Mouse (Mus musculus) kidney, adult 2 months (tissue): ENCODE measurements around the gene Tada3. TPM values are rescaled to one million over a fixed set of nuclear protein-coding genes. Genes with fewer than 3 reads are reported as not detected.

Source experiments
- DNase-seq: peaks from one replicate; pipeline ENCODE4 v3.0.0; 2021
- H3K27ac ChIP-seq: fragments of 200-500 bp; 2 replicates; pipeline ENCODE4 v1.5.1; 2012; ENCODE audit warnings: low read depth, low read length, control low read depth, inconsistent platforms; ENCODE audit not compliant: insufficient read depth
- H3K27me3 ChIP-seq: fragments of 200-500 bp; replicated peaks from 2 replicates; pipeline ENCODE4 v1.6.1; 2012; ENCODE audit warnings: mild to moderate bottlenecking, moderate library complexity, low read length, inconsistent platforms; ENCODE audit not compliant: control insufficient read depth, insufficient read depth
- H3K36me3 ChIP-seq: fragments of 200-500 bp; 2 replicates; pipeline ENCODE4 v1.6.1; 2012; ENCODE audit warnings: mild to moderate bottlenecking, moderate library complexity, low read length, inconsistent platforms; ENCODE audit not compliant: control insufficient read depth, insufficient read depth
- H3K4me1 ChIP-seq: fragments of 200-500 bp; 2 replicates; pipeline ENCODE4 v1.6.1; 2011; ENCODE audit warnings: low read length; ENCODE audit not compliant: control insufficient read depth, insufficient read depth
- H3K4me3 ChIP-seq: fragments of 200-500 bp; 2 replicates; pipeline ENCODE4 v1.5.1; 2011; ENCODE audit warnings: mild to moderate bottlenecking, low read depth, low read length, control low read depth; ENCODE audit not compliant: insufficient read depth
- CTCF ChIP-seq: fragments of 200-500 bp; conservative IDR thresholded peaks from 2 replicates; pipeline ENCODE4 v1.5.1; 2011; ENCODE audit warnings: low read depth, mild to moderate bottlenecking, control low read depth, low read length, moderate library complexity, mixed read lengths; ENCODE audit not compliant: insufficient read depth, insufficient read length
- POLR2A ChIP-seq: fragments of 200-500 bp; IDR thresholded peaks from one replicate; pipeline ENCODE4 v1.6.1; 2011; ENCODE audit warnings: low read depth, low read length, control low read depth
- WGBS: fragments of 180-500 bp; shearing (Covaris S2); methylation state at CpG from one replicate; pipeline ENCODE4 v1.1.7; 2018; 5-methylcytosine and 5-hydroxymethylcytosine counted together
- polyA plus RNA-seq: library from polyadenylated mRNA; depleted of rRNA; stranded (reverse); fragments of >200 nt; gene quantifications from 2 replicates; pipeline ENCODE4 v1.2.3, GENCODE M21; 2012

The Tada3 gene
- polyA plus RNA-seq, 1 experiment = 23.5 TPM

DNA sequence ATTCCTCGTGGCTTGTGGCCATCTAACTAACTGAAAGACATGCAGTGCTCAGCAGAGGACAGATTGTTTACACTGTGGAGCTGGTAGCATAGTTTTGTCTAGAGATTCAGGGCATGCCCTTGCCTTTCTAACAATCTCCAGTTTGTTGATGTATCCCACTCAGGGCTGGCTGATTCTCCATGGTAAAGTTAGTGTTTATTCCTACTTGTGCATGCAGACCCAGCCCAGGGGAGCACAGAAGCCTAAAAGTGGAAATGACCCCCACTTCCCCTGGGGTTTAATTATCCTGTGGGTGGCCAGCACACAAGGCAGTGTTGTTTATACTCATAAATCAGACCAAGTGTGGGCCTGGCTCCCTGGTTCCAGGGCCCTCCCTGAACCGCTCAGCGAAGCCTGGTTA is 8.3 kb upstream of the Tada3 start:
- no peak overlapping the region for H3K27ac ChIP-seq
- H3K4me1 ChIP-seq = peaks cover 6% of the 10 kb centered on the region
- H3K27me3 ChIP-seq = no peaks in the 10 kb centered on the region
- no peak overlapping the region for H3K4me3 ChIP-seq
- WGBS = 58% methylated on average over 3 of the region's 3 CpGs
- DNase-seq = no peak
- no peak for TF ChIP-seq POLR2A
- no peak for TF ChIP-seq CTCF
- peaks cover 13% of the 10 kb centered on the region for H3K36me3 ChIP-seq

DNA sequence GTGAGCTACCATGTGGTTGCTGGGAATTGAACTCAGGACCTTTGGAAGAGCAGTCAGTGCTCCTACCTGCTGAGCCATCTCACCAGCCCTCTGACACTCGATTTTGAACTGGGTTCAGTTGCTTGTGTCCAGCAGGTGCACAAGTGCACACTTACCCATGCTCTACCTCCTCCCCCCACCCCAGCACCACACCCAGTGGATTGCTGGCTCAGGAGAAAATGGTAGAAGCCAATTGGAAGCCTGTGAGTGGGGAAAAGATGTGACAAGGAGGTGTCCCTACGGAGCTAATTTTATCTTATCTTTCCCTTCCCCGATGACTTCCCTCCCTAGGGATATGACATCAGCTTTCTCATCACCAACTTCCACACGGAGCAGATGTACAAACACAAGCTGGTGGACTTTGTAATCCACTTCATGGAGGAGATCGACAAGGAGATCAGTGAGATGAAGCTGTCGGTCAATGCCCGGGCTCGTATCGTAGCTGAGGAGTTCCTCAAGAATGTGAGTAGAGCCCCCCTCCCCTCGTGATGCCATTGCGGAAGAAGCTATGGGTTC is 7.6 kb upstream of the Tada3 start:
- no peak for DNase-seq
- Histone ChIP-seq H3K4me3 (no peak overlapping the region), H3K36me3 (peaks cover 13% of the 10 kb centered on the region), H3K27me3 (no peaks in the 10 kb centered on the region), H3K4me1 (peaks cover 2% of the 10 kb centered on the region; the same call in 1 of the 2 replicates), H3K27ac (no peak overlapping the region)
- WGBS = 78% methylated on average over 11 of the region's 11 CpGs
- TF ChIP-seq CTCF = no peak
- no peak for TF ChIP-seq POLR2A

DNA sequence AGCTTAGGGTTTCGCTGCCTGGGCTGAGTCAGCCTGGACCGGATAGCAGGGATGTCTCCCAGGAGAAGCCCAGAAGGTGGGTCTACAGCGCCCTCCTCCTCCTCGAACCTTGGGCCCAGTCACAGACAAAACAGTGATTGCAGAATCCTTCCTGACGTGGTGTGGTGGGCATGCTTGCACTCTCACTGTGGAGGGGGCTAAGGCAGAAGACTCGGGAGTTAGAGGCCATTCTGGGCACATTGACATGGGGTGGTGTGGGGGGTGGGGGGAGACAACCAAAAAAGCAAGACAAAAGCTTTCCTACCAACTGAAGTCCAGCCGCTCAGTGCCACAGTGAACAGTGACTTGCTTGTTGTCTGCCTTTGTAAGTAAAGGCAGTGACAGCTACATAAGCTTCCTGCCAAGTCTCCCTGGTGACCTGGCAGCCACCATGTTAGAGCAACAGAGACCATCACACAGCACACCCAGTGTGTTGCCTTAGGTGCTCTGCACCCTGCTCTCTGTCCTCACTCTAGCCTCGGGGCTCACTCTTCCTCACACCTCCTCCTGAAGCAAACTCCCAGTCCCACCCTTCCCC is 6.8 kb upstream of the Tada3 start:
- DNase-seq = no peak
- peaks cover 12% of the 10 kb centered on the region for H3K36me3 ChIP-seq
- WGBS = 94% methylated on average over 8 of the region's 8 CpGs
- no peaks in the 10 kb centered on the region for H3K27me3 ChIP-seq
- no peak overlapping the region for H3K4me3 ChIP-seq
- H3K27ac ChIP-seq = no peak overlapping the region
- H3K4me1 ChIP-seq = peaks cover 3% of the 10 kb centered on the region; the same call in 1 of the 2 replicates
- TF ChIP-seq CTCF (no peak), POLR2A (no peak)

DNA sequence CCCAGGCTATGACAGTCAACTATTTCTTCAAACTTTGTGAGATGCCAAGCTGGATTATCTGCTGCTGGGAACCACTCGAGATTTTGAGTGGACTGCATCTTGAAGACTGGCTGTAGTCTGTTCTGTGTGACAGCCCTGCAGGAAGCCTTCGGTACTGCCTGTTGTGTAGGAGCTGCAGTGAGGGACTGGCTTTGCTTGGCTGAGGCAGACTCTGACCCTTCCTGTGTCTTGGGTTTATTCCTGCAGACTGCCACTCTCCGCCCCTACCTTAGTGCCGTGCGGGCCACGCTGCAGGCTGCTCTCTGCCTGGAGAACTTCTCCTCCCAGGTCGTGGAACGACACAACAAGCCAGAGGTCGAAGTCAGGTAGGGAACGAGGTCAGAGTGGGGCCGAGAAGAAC is 2.8 kb upstream of the Tada3 start:
- TF ChIP-seq CTCF (no peak; the same call in 1 of the 2 replicates), POLR2A (no peak)
- H3K27ac ChIP-seq = no peak overlapping the region
- H3K4me1 ChIP-seq = peaks cover 14% of the 10 kb centered on the region
- H3K27me3 ChIP-seq = no peaks in the 10 kb centered on the region
- H3K4me3 ChIP-seq = no peak overlapping the region
- WGBS = 62% methylated on average over 11 of the region's 11 CpGs
- DNase-seq = peak; percentile 58
- H3K36me3 ChIP-seq = peaks cover 5% of the 10 kb centered on the region

DNA sequence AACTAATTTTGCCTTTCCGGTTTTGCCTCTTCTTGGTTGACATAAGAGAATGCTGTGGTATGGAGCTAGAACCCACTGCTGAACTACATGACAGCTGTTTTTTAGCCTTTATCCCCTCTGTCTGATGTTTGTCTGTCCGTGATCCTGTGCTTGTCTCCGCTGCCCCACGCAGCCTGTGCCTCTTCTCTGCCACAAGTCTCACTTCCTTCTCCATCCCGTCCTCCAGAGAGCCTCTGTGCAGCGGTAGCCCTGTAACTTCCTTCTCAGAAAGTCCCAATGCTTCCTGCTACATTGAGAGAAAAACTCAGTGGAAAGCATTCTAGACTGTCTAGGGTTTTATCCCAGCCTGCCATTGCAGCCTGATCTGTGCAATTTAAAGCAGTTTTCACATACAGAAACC is 1.6 kb upstream of the Tada3 start:
- Histone ChIP-seq H3K27me3 (no peaks in the 10 kb centered on the region), H3K4me1 (peaks cover 14% of the 10 kb centered on the region), H3K27ac (no peak overlapping the region), H3K36me3 (peaks cover 4% of the 10 kb centered on the region), H3K4me3 (peak overlapping the region; percentile 3)
- no peak for TF ChIP-seq CTCF
- no peak for TF ChIP-seq POLR2A
- DNase-seq = no peak
- 61% methylated on average over 6 of the region's 6 CpGs for WGBS

DNA sequence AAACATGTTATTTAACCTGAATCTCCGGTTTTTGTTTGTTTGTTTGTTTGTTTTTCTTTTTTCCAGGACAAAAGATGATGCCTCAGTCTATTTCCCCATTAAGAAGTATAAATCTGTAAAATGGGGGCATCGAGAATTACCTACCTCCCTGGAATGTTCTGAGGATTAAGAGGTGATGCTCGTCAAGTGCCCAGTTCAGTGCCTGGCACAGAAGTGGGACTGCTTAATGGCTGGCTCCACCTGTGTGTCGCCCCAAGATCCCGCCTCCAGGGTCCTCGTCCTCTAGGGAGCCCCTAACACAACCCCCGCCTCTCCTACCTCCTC is 549 bp downstream of the Tada3 start:
- peaks cover 14% of the 10 kb centered on the region for H3K4me1 ChIP-seq
- peaks cover 2% of the 10 kb centered on the region for H3K36me3 ChIP-seq
- H3K27ac ChIP-seq = peak overlapping the region; percentile 73
- no peaks in the 10 kb centered on the region for H3K27me3 ChIP-seq
- WGBS = 5% methylated on average over 7 of the region's 7 CpGs
- peak overlapping the region; percentile 74 for H3K4me3 ChIP-seq
- DNase-seq = no peak
- TF ChIP-seq CTCF = no peak
- no peak for TF ChIP-seq POLR2A

DNA sequence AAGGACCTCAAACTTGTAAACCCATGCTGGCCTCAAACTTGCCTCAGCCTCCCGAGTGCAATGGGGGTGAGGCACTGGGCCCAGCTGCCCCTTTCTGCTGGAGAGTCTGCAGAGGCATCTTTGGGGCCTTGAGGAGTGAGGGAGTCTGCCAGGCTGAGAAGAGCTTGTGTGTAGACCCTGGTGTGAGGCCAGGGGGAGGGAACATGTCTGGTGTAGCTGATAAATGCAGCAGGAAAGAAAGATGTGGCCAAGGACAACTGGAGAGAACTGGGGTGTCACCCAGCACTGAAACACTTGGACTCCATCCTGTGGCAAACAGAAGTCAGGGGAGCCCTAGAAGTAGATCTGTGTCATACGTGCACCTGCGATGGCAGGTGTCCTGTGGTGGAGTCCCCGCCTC is 4.2 kb downstream of the Tada3 start:
- WGBS = 92% methylated on average over 4 of the region's 4 CpGs
- no peak overlapping the region for H3K4me3 ChIP-seq
- no peak overlapping the region for H3K27ac ChIP-seq
- no peaks in the 10 kb centered on the region; the same call in none of the 2 replicates for H3K36me3 ChIP-seq
- H3K4me1 ChIP-seq = peaks cover 6% of the 10 kb centered on the region; the same call in 1 of the 2 replicates
- no peaks in the 10 kb centered on the region for H3K27me3 ChIP-seq
- DNase-seq = no peak
- no peak for TF ChIP-seq POLR2A
- no peak for TF ChIP-seq CTCF
